Mouse (Mus musculus) inflammation-experienced regulatory T-cells (primary cell): ENCODE results near the gene Ndp. TPM values are rescaled to one million over a fixed set of nuclear protein-coding genes. Genes with fewer than 3 reads are reported as not detected.

Experiments used
- polyA plus RNA-seq, 2 experiments: library from polyadenylated mRNA; unstranded; fragments of 100-300 nt; shearing (Covaris generic); gene quantifications; one replicate each; pipeline ENCODE4 v1.2.1; 2017

The Ndp gene
- polyA plus RNA-seq: not detected

DNA sequence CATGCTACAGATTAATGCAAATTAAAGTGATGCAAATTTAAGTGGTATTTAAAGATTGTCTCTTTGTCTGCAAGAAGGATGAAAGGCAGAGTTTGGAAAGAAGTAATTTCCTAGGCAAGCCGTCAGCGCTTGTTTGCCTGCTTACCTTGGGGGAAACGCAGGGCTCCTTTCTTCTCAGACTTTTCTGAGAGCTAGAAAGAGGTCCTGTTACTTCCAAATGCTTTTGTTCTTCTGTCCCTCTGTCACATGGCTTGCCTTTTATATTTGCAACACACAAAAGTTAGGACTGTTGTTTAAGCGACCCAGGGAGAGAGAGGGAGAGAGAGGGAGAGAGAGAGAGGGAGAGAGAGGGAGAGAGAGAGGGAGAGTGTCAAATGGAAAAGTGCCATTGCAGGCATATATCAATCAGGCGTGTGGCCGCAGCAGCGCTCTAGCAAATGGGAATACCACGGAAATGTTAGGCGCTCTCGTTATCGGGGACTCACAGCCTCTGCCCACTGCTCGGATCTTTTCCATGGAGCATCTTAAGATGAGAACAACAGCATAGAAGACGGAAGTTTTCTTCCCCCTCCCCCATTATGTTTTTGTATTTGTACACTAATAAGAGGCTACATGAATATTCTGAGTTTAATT is at the start of gene Ndp:
Gene Ndp, minus strand, starts transcription at position 534 of the 633 bp plus-strand sequence.

Other genes starting within 250 kb of the Ndp start
- gene Maob, start 94.4 kb downstream of the Ndp start, polyA plus RNA-seq: under 1 TPM in 1 of 2 experiments, not detected in 1; 0.43 TPM